Mouse (Mus musculus): ENCODE data around the gene Olfr1416. TPM values are rescaled to one million over a fixed set of nuclear protein-coding genes. Genes with fewer than 3 reads are reported as not detected.
"Not testable (repeated sequence)": the region's sequence is repeated elsewhere in the genome, so short reads cannot be mapped to it uniquely, and the experiment has no call there.

Gene Olfr1416
- polyA plus RNA-seq (2012; rRNA removed) (not detected in 2 replicates), polyA plus RNA-seq (2014; fragmentation: Nextera tagmentation; extraction: Ambion mirVana) (not detected in 2 replicates)

DNA sequence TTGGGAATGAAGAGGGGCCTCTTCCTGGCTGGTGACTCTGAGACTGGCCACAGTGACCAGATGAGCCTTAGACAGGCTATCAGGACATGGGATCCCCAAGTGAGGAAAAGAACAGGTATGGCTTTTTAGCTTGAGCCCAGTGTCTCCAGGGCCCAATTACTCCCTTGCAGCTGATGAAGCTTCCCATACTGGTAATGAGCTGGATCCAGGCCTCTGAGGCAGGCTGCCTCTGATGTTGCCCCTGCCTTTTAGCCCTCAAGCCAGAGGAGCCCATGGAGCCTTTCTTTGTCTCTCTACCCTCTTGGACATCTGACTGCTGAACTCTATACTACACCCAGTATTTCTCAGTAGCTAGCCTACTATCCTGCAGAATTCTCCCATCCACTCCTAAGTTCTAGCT lies at the start of gene Olfr1416:
Gene Olfr1416 (minus strand): TSS at position 101 of the 400 bp plus-strand sequence.
- TF ChIP-seq POLR2A (IDR thresholded peaks at IDR 0.05; ENCODE audit: borderline replicate concordance, extremely low read depth, insufficient read depth, insufficient read length): no peak
- DNase-seq (ENCODE audit: low spot score) (no peak), ATAC-seq (ENCODE audit: low FRiP score, low read depth) (no peak)
- Histone ChIP-seq H3K4me3 (replicated peaks; ENCODE audit: low read length) (no peak within 1 kb of the TSS), H3K9me3 (ENCODE audit: control insufficient read depth, low read length) (no peaks in the 10 kb centered on the region), H3K27ac (replicated peaks; ENCODE audit: low read depth, low read length) (no peak within 1 kb of the TSS), H3K4me1 (ENCODE audit: control insufficient read depth, insufficient read depth, low read length) (no peaks in the 10 kb centered on the region), H3K9ac (ENCODE audit: low read depth, low read length, severe bottlenecking) (no peak within 1 kb of the TSS), H3K27me3 (ENCODE audit: control insufficient read depth, insufficient read depth, low read length) (no peaks in the 10 kb centered on the region), H3K36me3 (ENCODE audit: control insufficient read depth, insufficient read depth, low read length) (no peaks in the 10 kb centered on the region), H3K4me2 (replicated peaks; ENCODE audit: low read depth, low read length, severe bottlenecking) (no peak within 1 kb of the TSS)

DNA sequence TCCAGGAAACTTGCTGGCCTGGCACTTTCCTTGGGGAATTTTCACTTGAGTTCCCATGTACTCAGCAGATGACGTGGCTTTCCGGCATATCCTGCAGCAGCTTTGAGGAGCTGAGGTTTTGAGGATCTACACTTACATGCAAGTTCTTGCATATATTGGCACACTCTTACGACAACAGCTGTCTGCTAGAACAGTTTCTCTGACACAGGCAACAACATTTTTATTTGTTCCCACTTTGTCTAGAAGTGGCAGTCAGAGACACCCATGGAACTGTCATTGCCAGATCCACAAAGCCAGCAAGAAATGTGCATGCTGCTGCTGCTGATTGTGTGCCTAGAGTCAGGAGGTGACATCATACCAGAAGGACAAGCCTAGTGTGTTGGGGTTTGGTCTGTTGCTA lies 38.9 kb upstream of the Olfr1416 start:
- DNase-seq (ENCODE audit: low spot score): no peak
- 79% methylated on average over 3 of the region's 3 CpGs for WGBS
- no peak overlapping the region for H3K9ac ChIP-seq (ENCODE audit: low read depth, low read length, severe bottlenecking)
- H3K4me1 ChIP-seq (ENCODE audit: control insufficient read depth, insufficient read depth, low read length): no peaks in the 10 kb centered on the region
- H3K27ac ChIP-seq (replicated peaks; ENCODE audit: low read depth, low read length): no peak overlapping the region
- no peaks in the 10 kb centered on the region for H3K27me3 ChIP-seq (ENCODE audit: control insufficient read depth, insufficient read depth, low read length)
- H3K4me3 ChIP-seq (replicated peaks; ENCODE audit: low read length): no peak overlapping the region
- H3K4me2 ChIP-seq (replicated peaks; ENCODE audit: low read depth, low read length, severe bottlenecking): no peak overlapping the region
- H3K36me3 ChIP-seq (ENCODE audit: control insufficient read depth, insufficient read depth, low read length): no peaks in the 10 kb centered on the region
- TF ChIP-seq POLR2A (IDR thresholded peaks at IDR 0.05; ENCODE audit: borderline replicate concordance, extremely low read depth, insufficient read depth, insufficient read length): no peak
- no peaks in the 10 kb centered on the region for H3K9me3 ChIP-seq (ENCODE audit: control insufficient read depth, low read length)
- ATAC-seq (ENCODE audit: low FRiP score, low read depth): no peak

DNA sequence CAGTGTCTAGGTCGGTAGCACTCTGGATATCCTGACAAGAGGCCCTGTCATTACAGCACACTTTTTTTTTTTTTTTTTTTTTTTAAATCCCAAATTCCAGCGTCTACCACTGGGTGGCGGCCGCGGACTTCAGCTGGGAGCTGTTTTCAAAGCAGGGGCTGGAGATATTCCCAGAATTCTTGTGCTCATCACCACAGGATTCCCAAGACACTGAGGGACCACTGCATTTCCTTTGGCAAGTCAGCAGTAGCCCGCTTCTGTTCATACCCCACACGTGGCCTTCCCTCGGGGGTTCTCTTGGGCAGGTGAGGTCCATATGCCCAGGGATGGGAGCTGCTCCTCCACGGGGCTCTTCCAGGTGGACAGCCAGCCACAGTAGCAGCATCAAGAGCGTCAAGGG lies 36.5 kb upstream of the Olfr1416 start:
- Histone ChIP-seq H3K9me3 (ENCODE audit: control insufficient read depth, low read length) (no peaks in the 10 kb centered on the region), H3K4me2 (replicated peaks; ENCODE audit: low read depth, low read length, severe bottlenecking) (no peak overlapping the region), H3K36me3 (ENCODE audit: control insufficient read depth, insufficient read depth, low read length) (no peaks in the 10 kb centered on the region), H3K9ac (ENCODE audit: low read depth, low read length, severe bottlenecking) (no peak overlapping the region), H3K4me3 (replicated peaks; ENCODE audit: low read length) (no peak overlapping the region), H3K27me3 (ENCODE audit: control insufficient read depth, insufficient read depth, low read length) (no peaks in the 10 kb centered on the region), H3K4me1 (ENCODE audit: control insufficient read depth, insufficient read depth, low read length) (no peaks in the 10 kb centered on the region), H3K27ac (replicated peaks; ENCODE audit: low read depth, low read length) (no peak overlapping the region)
- ATAC-seq (ENCODE audit: low FRiP score, low read depth): no peak
- DNase-seq (ENCODE audit: low spot score): peak; percentile 60
- TF ChIP-seq POLR2A (IDR thresholded peaks at IDR 0.05; ENCODE audit: borderline replicate concordance, extremely low read depth, insufficient read depth, insufficient read length): no peak
- WGBS: 16% methylated on average over 10 of the region's 10 CpGs

DNA sequence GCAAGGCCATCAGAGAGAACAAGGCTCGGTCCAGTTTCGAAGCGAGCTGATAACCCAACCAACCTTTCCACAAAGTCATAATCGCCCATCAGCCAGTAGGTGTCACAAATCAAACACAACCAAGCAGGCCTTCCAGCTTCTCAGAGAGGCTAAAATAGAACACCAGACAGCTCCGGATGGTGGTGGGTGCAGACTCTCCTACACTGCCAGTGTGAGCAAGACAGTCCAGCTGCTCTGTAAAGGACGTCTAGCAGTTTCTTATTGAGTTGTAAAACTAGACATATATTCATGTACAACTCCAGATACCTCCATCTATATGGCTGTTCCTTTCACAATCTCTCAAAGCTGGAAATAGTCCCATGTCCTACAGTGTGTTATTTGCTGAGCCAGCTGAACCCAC lies 34.1 kb upstream of the Olfr1416 start:
- TF ChIP-seq POLR2A (IDR thresholded peaks at IDR 0.05; ENCODE audit: borderline replicate concordance, extremely low read depth, insufficient read depth, insufficient read length): no peak
- DNase-seq (ENCODE audit: low spot score): no peak
- Histone ChIP-seq H3K27ac (replicated peaks; ENCODE audit: low read depth, low read length) (no peak overlapping the region), H3K4me2 (replicated peaks; ENCODE audit: low read depth, low read length, severe bottlenecking) (no peak overlapping the region), H3K9me3 (ENCODE audit: control insufficient read depth, low read length) (no peaks in the 10 kb centered on the region), H3K4me1 (ENCODE audit: control insufficient read depth, insufficient read depth, low read length) (no peaks in the 10 kb centered on the region), H3K9ac (ENCODE audit: low read depth, low read length, severe bottlenecking) (no peak overlapping the region), H3K4me3 (replicated peaks; ENCODE audit: low read length) (no peak overlapping the region), H3K36me3 (ENCODE audit: control insufficient read depth, insufficient read depth, low read length) (no peaks in the 10 kb centered on the region), H3K27me3 (ENCODE audit: control insufficient read depth, insufficient read depth, low read length) (no peaks in the 10 kb centered on the region)
- no peak for ATAC-seq (ENCODE audit: low FRiP score, low read depth)
- WGBS: 82% methylated on average over 6 of the region's 6 CpGs

DNA sequence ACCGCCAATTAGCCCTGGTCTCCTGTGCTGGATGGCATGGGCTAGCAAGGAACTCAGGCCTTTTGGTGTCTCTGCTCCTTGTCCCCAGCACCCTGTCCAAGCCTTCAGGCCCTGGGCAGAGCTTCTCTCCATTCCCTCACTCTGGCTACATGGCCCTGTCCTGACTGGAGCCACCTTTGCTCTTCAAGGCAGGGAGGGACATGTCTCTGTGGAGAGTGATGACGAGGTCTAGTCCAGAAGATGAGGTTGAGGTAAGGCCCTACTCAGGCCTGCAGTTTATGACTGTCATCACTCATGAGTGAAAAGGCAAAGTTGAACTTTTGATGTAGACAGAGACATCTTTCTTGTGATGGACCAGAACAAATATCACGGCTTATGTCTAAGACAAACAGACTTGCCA lies 33.6 kb upstream of the Olfr1416 start, which contains the start of gene Olfr1414:
Gene Olfr1414 (minus strand): TSS at position 101 of the 400 bp plus-strand sequence.
- DNase-seq (ENCODE audit: low spot score) (no peak), ATAC-seq (ENCODE audit: low FRiP score, low read depth) (no peak)
- H3K9ac ChIP-seq (ENCODE audit: low read depth, low read length, severe bottlenecking): no peak within 1 kb of the TSS
- H3K4me3 ChIP-seq (replicated peaks; ENCODE audit: low read length): no peak within 1 kb of the TSS
- H3K4me1 ChIP-seq (ENCODE audit: control insufficient read depth, insufficient read depth, low read length): no peaks in the 10 kb centered on the region
- no peak within 1 kb of the TSS for H3K4me2 ChIP-seq (replicated peaks; ENCODE audit: low read depth, low read length, severe bottlenecking)
- H3K9me3 ChIP-seq (ENCODE audit: control insufficient read depth, low read length): no peaks in the 10 kb centered on the region
- H3K27me3 ChIP-seq (ENCODE audit: control insufficient read depth, insufficient read depth, low read length): no peaks in the 10 kb centered on the region
- no peak for TF ChIP-seq POLR2A (IDR thresholded peaks at IDR 0.05; ENCODE audit: borderline replicate concordance, extremely low read depth, insufficient read depth, insufficient read length)
- no peak within 1 kb of the TSS for H3K27ac ChIP-seq (replicated peaks; ENCODE audit: low read depth, low read length)
- H3K36me3 ChIP-seq (ENCODE audit: control insufficient read depth, insufficient read depth, low read length): no peaks in the 10 kb centered on the region
- WGBS: 67% methylated on average over 3 of the region's 3 CpGs

DNA sequence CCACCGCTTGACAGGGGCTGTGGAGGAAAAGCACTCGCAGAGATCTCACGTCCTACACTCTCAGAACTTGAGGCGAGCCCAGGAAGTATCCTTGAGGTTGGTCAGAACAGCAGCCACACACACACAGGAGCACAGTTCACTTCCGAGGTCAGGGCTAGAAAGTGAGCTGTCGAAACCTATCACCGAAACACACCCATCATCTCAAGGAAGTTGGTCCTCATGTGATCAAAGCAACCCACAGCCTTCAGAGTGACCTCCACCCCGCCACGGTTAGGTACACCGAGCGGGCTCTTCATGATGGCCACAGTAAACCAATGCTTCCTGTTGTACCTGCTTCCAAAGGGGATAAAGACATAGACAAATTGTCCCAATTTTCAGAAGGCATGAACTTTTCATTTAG lies 30.5 kb upstream of the Olfr1416 start:
- H3K9ac ChIP-seq (ENCODE audit: low read depth, low read length, severe bottlenecking): no peak overlapping the region
- no peaks in the 10 kb centered on the region for H3K27me3 ChIP-seq (ENCODE audit: control insufficient read depth, insufficient read depth, low read length)
- H3K9me3 ChIP-seq (ENCODE audit: control insufficient read depth, low read length): no peaks in the 10 kb centered on the region
- H3K36me3 ChIP-seq (ENCODE audit: control insufficient read depth, insufficient read depth, low read length): no peaks in the 10 kb centered on the region
- H3K27ac ChIP-seq (replicated peaks; ENCODE audit: low read depth, low read length): no peak overlapping the region
- 75% methylated on average over 11 of the region's 11 CpGs for WGBS
- H3K4me2 ChIP-seq (replicated peaks; ENCODE audit: low read depth, low read length, severe bottlenecking): no peak overlapping the region
- ATAC-seq (ENCODE audit: low FRiP score, low read depth): no peak
- TF ChIP-seq POLR2A (IDR thresholded peaks at IDR 0.05; ENCODE audit: borderline replicate concordance, extremely low read depth, insufficient read depth, insufficient read length): no peak
- no peak overlapping the region for H3K4me3 ChIP-seq (replicated peaks; ENCODE audit: low read length)
- H3K4me1 ChIP-seq (ENCODE audit: control insufficient read depth, insufficient read depth, low read length): no peaks in the 10 kb centered on the region
- DNase-seq (ENCODE audit: low spot score): no peak

DNA sequence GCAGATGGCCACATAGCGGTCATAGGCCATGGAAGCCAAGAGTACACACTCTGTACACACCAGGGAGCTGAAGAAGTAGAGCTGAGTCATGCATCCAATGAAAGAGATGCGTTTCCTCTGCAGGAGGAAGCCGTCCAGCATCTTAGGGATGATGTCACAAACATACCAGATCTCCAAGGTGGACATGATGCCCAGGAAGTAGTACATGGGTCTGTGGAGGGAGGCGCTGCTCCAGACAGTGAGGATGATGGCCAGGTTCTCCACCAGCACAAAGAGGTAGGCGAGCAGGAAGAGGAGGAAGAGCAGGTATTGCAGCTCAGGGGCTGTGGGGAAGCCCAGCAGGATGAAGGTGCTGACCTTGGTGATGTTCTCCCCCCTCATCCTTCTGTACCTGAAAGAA lies 26.7 kb upstream of the Olfr1416 start:
- not testable (repeated sequence) for H3K4me1 ChIP-seq (ENCODE audit: control insufficient read depth, insufficient read depth, low read length); H3K9me3 ChIP-seq (ENCODE audit: control insufficient read depth, low read length); H3K4me3 ChIP-seq (replicated peaks; ENCODE audit: low read length); H3K4me2 ChIP-seq (replicated peaks; ENCODE audit: low read depth, low read length, severe bottlenecking); H3K9ac ChIP-seq (ENCODE audit: low read depth, low read length, severe bottlenecking); H3K27ac ChIP-seq (replicated peaks; ENCODE audit: low read depth, low read length); H3K27me3 ChIP-seq (ENCODE audit: control insufficient read depth, insufficient read depth, low read length); H3K36me3 ChIP-seq (ENCODE audit: control insufficient read depth, insufficient read depth, low read length); DNase-seq (ENCODE audit: low spot score); ATAC-seq (ENCODE audit: low FRiP score, low read depth)
- WGBS: 85% methylated on average over 4 of the region's 5 CpGs
